Mouse (Mus musculus) forebrain, embryonic 14.5 days (tissue): Measurements from ENCODE around the gene Nav1. TPM values are rescaled to one million over a fixed set of nuclear protein-coding genes. Genes with fewer than 3 reads are reported as not detected.

ENCODE experiments used
- ATAC-seq: fragments of 200-750 bp; cut with Nextera tagmentation; 2 replicates; pipeline ENCODE4 v1.8.0; 2017; ENCODE audit warnings: mild to moderate bottlenecking, moderate library complexity
- DNase-seq: peaks from one replicate; pipeline ENCODE4 v3.0.0-alpha.2; 2015; ENCODE audit warnings: low spot score
- H3K27ac ChIP-seq: fragments of 300-500 bp; sonication (generic); 2 replicates; pipeline ENCODE4 v1.5.1; 2014; ENCODE audit warnings: low read depth, mild to moderate bottlenecking, control low read depth, low read length, moderate library complexity
- H3K27me3 ChIP-seq: fragments of 300-500 bp; sonication (generic); replicated peaks from 2 replicates; pipeline ENCODE4 v1.6.1; 2014; ENCODE audit warnings: low read length, control low read depth, mixed read lengths; ENCODE audit not compliant: control insufficient read depth, insufficient read depth
- H3K36me3 ChIP-seq: fragments of 300-500 bp; sonication (generic); 2 replicates; pipeline ENCODE4 v1.6.1; 2014; ENCODE audit warnings: low read length, control low read depth; ENCODE audit not compliant: control insufficient read depth, insufficient read depth
- H3K4me1 ChIP-seq: fragments of 300-500 bp; sonication (generic); 2 replicates; pipeline ENCODE4 v1.6.1; 2014; ENCODE audit warnings: antibody characterized with exemption, low read length, control low read depth; ENCODE audit not compliant: control insufficient read depth, insufficient read depth
- H3K4me2 ChIP-seq: fragments of 300-500 bp; sonication (generic); 2 replicates; pipeline ENCODE4 v1.6.1; 2014; ENCODE audit warnings: mild to moderate bottlenecking, control low read depth, low read length
- H3K4me3 ChIP-seq: fragments of 300-500 bp; sonication (generic); 2 replicates; pipeline ENCODE4 v1.5.1; 2014; ENCODE audit warnings: low read depth, low read length, control low read depth
- H3K9ac ChIP-seq: fragments of 300-500 bp; sonication (generic); 2 replicates; pipeline ENCODE4 v1.6.1; 2014; ENCODE audit warnings: mild to moderate bottlenecking, low read length, control low read depth, moderate library complexity
- H3K9me3 ChIP-seq: fragments of 300-500 bp; sonication (generic); replicated peaks from 2 replicates; pipeline ENCODE4 v1.6.1; 2016; ENCODE audit warnings: low read length, control low read depth, mixed read lengths; ENCODE audit not compliant: control insufficient read depth
- WGBS: fragments of 180-500 bp; shearing (Covaris S2); extraction: QIAGEN DNeasy Blood & Tissue Kit; methylation state at CpG from one replicate; pipeline ENCODE4 v1.1.7; 2014; 5-methylcytosine and 5-hydroxymethylcytosine counted together
- polyA plus RNA-seq: library from polyadenylated mRNA; unstranded; fragments of >200 nt; fragmentation: Nextera tagmentation; extraction: Ambion mirVana; gene quantifications from 2 replicates; pipeline ENCODE4 v1.2.1, GENCODE M21; 2014

The Nav1 gene
- polyA plus RNA-seq, 1 experiment from 2014 or later = 26.1 TPM

- DNase-seq (no peak), ATAC-seq (no peak)
- H3K4me1 ChIP-seq = peaks cover 3% of the 10 kb centered on the region
- no peaks in the 10 kb centered on the region for H3K9me3 ChIP-seq
- H3K4me3 ChIP-seq = no peak overlapping the region
- H3K4me2 ChIP-seq = no peak overlapping the region
- H3K9ac ChIP-seq = no peak overlapping the region
- no peaks in the 10 kb centered on the region for H3K36me3 ChIP-seq
- H3K27me3 ChIP-seq = no peaks in the 10 kb centered on the region
- H3K27ac ChIP-seq = no peak overlapping the region
- WGBS = 75% methylated on average over 11 of the region's 11 CpGs
These were observed 28.4 kb upstream of the Nav1 start for GRCm38 (mm10) chr1:135635323-135636064.

DNA sequence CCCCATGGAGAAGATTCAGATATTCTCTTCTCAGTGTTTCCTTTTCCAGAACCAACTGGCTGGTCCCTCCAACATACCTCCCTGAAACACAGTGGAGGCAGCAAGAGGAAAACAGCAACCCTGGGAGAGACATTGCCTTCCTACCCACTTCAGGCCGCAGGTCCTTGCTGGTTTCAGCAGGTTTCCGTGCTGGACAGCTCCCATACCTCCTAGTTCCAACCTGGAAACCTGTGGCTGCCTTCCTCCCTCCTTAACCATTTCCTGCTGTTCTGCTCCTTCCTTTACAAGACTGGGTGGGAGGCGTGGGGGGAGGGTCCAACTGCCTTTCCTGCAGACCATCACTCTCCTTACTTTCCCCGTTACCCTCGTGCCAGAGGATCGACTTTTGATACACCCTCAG, 27.7 kb upstream of the Nav1 start:
- 21% methylated on average over 6 of the region's 6 CpGs for WGBS
- DNase-seq = no peak
- no peaks in the 10 kb centered on the region for H3K9me3 ChIP-seq

GRCm38 (mm10) chr1:135633884-135634283, 26.8 kb upstream of the Nav1 start:
- Histone ChIP-seq H3K4me3 (no peak overlapping the region), H3K4me2 (no peak overlapping the region), H3K4me1 (peaks cover 3% of the 10 kb centered on the region), H3K27ac (no peak overlapping the region), H3K27me3 (no peaks in the 10 kb centered on the region), H3K36me3 (no peaks in the 10 kb centered on the region), H3K9ac (no peak overlapping the region), H3K9me3 (no peaks in the 10 kb centered on the region)
- WGBS = 76% methylated on average over 2 of the region's 2 CpGs
- no peak for ATAC-seq
- no peak for DNase-seq

More for the DNA sequence above, 27.7 kb upstream of the Nav1 start:
- Histone ChIP-seq H3K36me3 (no peaks in the 10 kb centered on the region), H3K4me1 (peaks cover 3% of the 10 kb centered on the region), H3K4me3 (no peak overlapping the region), H3K27ac (no peak overlapping the region), H3K9ac (no peak overlapping the region), H3K27me3 (no peaks in the 10 kb centered on the region), H3K4me2 (no peak overlapping the region)
- ATAC-seq = no peak

GRCm38 (mm10) chr1:135633478-135633877, 26.4 kb upstream of the Nav1 start:
- H3K27ac ChIP-seq = no peak overlapping the region
- ATAC-seq = no peak
- H3K9me3 ChIP-seq = no peaks in the 10 kb centered on the region
- H3K4me1 ChIP-seq = peaks cover 3% of the 10 kb centered on the region
- DNase-seq = no peak
- H3K4me2 ChIP-seq = no peak overlapping the region
- H3K36me3 ChIP-seq = no peaks in the 10 kb centered on the region
- no peak overlapping the region for H3K4me3 ChIP-seq
- no peaks in the 10 kb centered on the region for H3K27me3 ChIP-seq
- H3K9ac ChIP-seq = no peak overlapping the region
- 78% methylated on average over 4 of the region's 4 CpGs for WGBS

DNA sequence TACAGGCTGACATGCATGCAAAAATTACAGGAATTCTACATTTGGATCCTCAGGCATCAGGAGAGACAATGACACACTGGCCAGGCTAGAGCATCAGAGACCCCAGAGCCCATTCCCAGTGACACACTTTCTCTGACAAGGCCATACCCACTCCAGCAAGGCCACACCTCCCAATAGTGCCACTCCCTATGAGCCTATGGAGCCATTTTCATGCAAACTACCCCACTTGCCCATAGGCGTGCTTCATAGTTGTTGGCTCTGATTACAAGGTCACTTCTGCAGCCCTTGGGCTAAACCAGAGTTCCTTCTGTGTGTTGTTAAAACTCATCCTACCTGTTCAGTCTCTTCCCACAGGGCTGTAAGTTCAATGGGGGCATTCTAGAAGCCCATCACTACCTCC, 25.1 kb upstream of the Nav1 start:
- DNase-seq = no peak
- no peak for ATAC-seq
- H3K27ac ChIP-seq = no peak overlapping the region
- H3K9me3 ChIP-seq = no peaks in the 10 kb centered on the region
- H3K4me3 ChIP-seq = no peak overlapping the region
- H3K36me3 ChIP-seq = no peaks in the 10 kb centered on the region
- no peaks in the 10 kb centered on the region for H3K27me3 ChIP-seq
- H3K9ac ChIP-seq = no peak overlapping the region
- H3K4me2 ChIP-seq = no peak overlapping the region
- H3K4me1 ChIP-seq = peaks cover 2% of the 10 kb centered on the region; the same call in 1 of the 2 replicates
- 62% methylated on average over 1 of the region's 1 CpGs for WGBS

DNA sequence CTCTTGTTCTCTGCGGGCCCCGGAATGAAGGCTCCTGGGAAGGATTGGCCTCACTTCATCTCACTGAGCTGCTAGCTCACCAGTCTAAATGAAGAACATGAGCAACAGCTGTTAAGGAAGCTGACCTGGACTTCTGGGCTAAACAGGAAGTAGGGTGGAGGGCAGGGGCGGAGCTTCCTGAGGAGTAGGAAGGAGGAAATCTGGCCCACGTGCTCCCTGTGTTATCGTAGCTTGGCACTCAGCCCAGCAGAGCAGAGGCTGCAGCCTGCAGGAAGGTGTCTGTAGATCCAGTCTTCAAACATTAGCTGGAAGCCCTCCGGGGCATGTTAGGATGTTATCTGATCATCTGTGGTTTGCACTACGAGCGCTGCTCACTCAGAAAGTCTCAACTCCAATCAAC, 24.4 kb upstream of the Nav1 start:
- no peak for ATAC-seq
- Histone ChIP-seq H3K4me2 (no peak overlapping the region), H3K9me3 (no peaks in the 10 kb centered on the region), H3K27me3 (no peaks in the 10 kb centered on the region), H3K9ac (no peak overlapping the region), H3K4me1 (no peaks in the 10 kb centered on the region), H3K27ac (no peak overlapping the region), H3K36me3 (no peaks in the 10 kb centered on the region), H3K4me3 (no peak overlapping the region)
- whole genome bisulfite sequencing = 67% methylated on average over 8 of the region's 8 CpGs
- DNase-seq = no peak

- no peak overlapping the region for H3K4me3 ChIP-seq
- H3K9ac ChIP-seq = no peak overlapping the region
- H3K36me3 ChIP-seq = no peaks in the 10 kb centered on the region
- H3K4me2 ChIP-seq = no peak overlapping the region
- no peaks in the 10 kb centered on the region for H3K9me3 ChIP-seq
- WGBS = 84% methylated on average over 5 of the region's 5 CpGs
- H3K27ac ChIP-seq = no peak overlapping the region
- no peak for ATAC-seq
- H3K27me3 ChIP-seq = no peaks in the 10 kb centered on the region
- no peak for DNase-seq
- no peaks in the 10 kb centered on the region for H3K4me1 ChIP-seq
These were observed 22.8 kb upstream of the Nav1 start for GRCm38 (mm10) chr1:135629846-135630245.

- peaks cover 6% of the 10 kb centered on the region; the same call in 1 of the 2 replicates for H3K4me1 ChIP-seq
- DNase-seq = no peak
These were observed 19.1 kb upstream of the Nav1 start for GRCm38 (mm10) chr1:135626218-135626617.

DNA sequence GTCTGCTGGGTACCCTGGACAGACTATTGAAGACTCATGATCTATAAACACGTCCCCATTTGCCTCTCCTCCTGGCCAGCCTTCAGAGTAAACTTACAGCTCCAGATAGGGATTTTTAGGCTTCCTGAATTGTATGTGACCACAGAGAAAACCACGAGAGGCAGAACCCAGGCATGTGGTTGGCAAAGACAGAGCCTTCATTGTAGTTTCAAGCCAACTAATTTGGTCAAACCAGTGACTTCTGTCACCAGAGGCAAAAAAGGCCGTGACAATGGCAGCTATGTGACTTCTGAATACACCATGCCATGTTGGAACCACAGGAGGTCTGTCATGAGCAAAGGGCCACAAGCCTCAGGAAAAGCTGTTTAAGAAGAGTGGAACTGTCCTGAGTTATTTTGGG, 18.6 kb upstream of the Nav1 start:
- Histone ChIP-seq H3K9ac (no peak overlapping the region), H3K36me3 (no peaks in the 10 kb centered on the region), H3K27me3 (no peaks in the 10 kb centered on the region), H3K4me3 (no peak overlapping the region), H3K27ac (no peak overlapping the region), H3K4me1 (peaks cover 7% of the 10 kb centered on the region; the same call in 1 of the 2 replicates), H3K9me3 (no peaks in the 10 kb centered on the region), H3K4me2 (no peak overlapping the region)
- WGBS = 62% methylated on average over 3 of the region's 3 CpGs
- no peak for ATAC-seq
- no peak for DNase-seq

More at GRCm38 (mm10) chr1:135626218-135626617, 19.1 kb upstream of the Nav1 start:
- 84% methylated on average over 6 of the region's 6 CpGs for WGBS
- H3K9me3 ChIP-seq = no peaks in the 10 kb centered on the region
- H3K4me2 ChIP-seq = no peak overlapping the region
- no peaks in the 10 kb centered on the region for H3K27me3 ChIP-seq
- no peak overlapping the region for H3K9ac ChIP-seq
- ATAC-seq = no peak
- H3K36me3 ChIP-seq = no peaks in the 10 kb centered on the region
- no peak overlapping the region for H3K4me3 ChIP-seq
- no peak overlapping the region for H3K27ac ChIP-seq
